Mouse (Mus musculus): ENCODE measurements around the gene Gm21698. TPM values are rescaled to one million over a fixed set of nuclear protein-coding genes. Genes with fewer than 3 reads are reported as not detected.

The Gm21698 gene
- polyA plus RNA-seq (2015; fragmentation: Nextera tagmentation; extraction: Ambion mirVana) = 0.12 and 0.31 TPM in 2 replicates

DNA sequence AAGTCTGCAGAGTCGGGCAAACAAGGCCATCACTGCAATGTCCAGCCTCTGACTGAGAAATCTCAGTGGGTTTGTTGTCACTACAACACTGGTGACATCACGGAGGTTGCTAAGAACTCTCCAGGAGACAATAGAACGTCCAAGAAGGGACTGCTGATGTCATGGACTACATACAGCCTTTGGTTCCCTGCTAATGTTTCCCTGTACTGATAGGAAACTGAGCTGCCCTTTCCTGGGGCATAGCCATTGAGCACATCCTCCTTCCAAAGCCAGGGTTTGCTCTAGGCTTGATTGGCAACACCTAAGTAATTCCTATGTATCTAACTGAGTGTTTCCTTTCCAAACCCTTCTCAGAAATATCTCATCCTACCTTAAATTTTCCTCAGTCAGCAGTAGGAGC is at the start of gene Gm21698:
Gene Gm21698 (minus strand): TSS at position 101 of the 400 bp plus-strand sequence.

DNA sequence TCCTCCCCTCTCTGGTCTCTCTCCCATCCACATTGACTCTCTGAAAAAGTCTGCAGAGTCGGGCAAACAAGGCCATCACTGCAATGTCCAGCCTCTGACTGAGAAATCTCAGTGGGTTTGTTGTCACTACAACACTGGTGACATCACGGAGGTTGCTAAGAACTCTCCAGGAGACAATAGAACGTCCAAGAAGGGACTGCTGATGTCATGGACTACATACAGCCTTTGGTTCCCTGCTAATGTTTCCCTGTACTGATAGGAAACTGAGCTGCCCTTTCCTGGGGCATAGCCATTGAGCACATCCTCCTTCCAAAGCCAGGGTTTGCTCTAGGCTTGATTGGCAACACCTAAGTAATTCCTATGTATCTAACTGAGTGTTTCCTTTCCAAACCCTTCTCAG is 34.4 kb upstream of the Gm21698 start, which contains the start of gene Gm5862:
Gene Gm5862 (minus strand): TSS at position 101 of the 400 bp plus-strand sequence.

DNA sequence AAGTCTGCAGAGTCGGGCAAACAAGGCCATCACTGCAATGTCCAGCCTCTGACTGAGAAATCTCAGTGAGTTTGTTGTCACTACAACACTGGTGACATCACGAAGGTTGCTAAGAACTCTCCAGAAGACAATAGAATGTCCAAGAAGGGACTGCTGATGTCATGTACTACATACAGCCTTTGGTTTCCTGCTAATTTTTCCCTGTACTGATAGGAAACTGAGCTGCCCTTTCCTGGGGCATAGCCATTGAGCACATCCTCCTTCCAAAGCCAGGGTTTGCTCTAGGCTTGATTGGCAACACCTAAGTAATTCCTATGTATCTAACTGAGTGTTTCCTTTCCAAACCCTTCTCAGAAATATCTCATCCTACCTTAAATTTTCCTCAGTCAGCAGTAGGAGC is 16.2 kb upstream of the Gm21698 start, which contains the start of gene Gm1979:
Gene Gm1979 (minus strand): TSS at position 101 of the 400 bp plus-strand sequence.

DNA sequence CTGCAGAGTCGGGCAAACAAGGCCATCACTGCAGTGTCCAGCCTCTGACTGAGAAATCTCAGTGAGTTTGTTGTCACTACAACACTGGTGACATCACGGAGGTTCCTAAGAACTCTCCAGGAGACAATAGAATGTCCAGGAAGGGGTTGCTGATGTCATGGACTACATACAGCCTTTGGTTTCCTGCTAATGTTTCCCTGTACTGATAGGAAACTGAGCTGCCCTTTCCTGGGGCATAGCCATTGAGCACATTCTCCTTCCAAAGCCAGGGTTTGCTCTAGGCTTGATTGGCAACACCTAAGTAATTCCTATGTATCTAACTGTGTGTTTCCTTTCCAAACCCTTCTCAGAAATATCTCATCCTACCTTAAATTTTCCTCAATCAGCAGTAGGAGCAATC is 15.9 kb downstream of the Gm21698 start, which contains the start of gene Gm21680:
Gene Gm21680 (minus strand): TSS at position 101 of the 400 bp plus-strand sequence.

GRCm38 (mm10) chr5:25954317-25954716 is 34.1 kb downstream of the Gm21698 start, which contains the start of gene Gm21671:
Gm21671 (minus strand) TSS chr5:25954417.

DNA sequence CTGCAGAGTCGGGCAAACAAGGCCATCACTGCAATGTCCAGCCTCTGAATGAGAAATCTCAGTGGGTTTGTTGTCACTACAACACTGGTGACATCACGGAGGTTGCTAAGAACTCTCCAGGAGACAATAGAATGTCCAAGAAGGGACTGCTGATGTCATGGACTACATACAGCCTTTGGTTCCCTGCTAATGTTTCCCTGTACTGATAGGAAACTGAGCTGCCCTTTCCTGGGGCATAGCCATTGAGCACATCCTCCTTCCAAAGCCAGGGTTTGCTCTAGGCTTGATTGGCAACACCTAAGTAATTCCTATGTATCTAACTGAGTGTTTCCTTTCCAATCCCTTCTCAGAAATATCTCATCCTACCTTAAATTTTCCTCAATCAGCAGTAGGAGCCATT is 46.2 kb downstream of the Gm21698 start, which contains the start of gene Gm21663:
Gene Gm21663 (minus strand): TSS at position 101 of the 400 bp plus-strand sequence.

Other genes starting within 250 kb of the Gm21698 start
- 4.6 and 9.3 TPM in 2 replicates for gene Actr3b, start 228.7 kb downstream of the Gm21698 start, polyA plus RNA-seq (2015; fragmentation: Nextera tagmentation; extraction: Ambion mirVana)
- gene Gm21663, start 46.3 kb downstream of the Gm21698 start, polyA plus RNA-seq (2015; fragmentation: Nextera tagmentation; extraction: Ambion mirVana) = 0.16 and 0.18 TPM in 2 replicates
- 0.11 and 0.23 TPM in 2 replicates for gene Gm21671, start 34.2 kb downstream of the Gm21698 start, polyA plus RNA-seq (2015; fragmentation: Nextera tagmentation; extraction: Ambion mirVana)
- 0.06 and 0.25 TPM in 2 replicates for gene Gm21680, start 16.0 kb downstream of the Gm21698 start, polyA plus RNA-seq (2015; fragmentation: Nextera tagmentation; extraction: Ambion mirVana)
- gene Gm1979, start 16.1 kb upstream of the Gm21698 start, polyA plus RNA-seq (2015; fragmentation: Nextera tagmentation; extraction: Ambion mirVana) = 0.12 and 0.17 TPM in 2 replicates
- gene Gm5862, start 34.3 kb upstream of the Gm21698 start, polyA plus RNA-seq (2015; fragmentation: Nextera tagmentation; extraction: Ambion mirVana) = 0.12 TPM in 1 of 2 replicates, not detected in the other
- 0.13 and 0.42 TPM in 2 replicates for gene Speer4a, start 50.9 kb upstream of the Gm21698 start, polyA plus RNA-seq (2015; fragmentation: Nextera tagmentation; extraction: Ambion mirVana)
- gene Gm7347, start 69.9 kb upstream of the Gm21698 start, polyA plus RNA-seq (2015; fragmentation: Nextera tagmentation; extraction: Ambion mirVana) = 0.06 and 0.27 TPM in 2 replicates
- gene Gm10471, start 100.6 kb upstream of the Gm21698 start, polyA plus RNA-seq (2015; fragmentation: Nextera tagmentation; extraction: Ambion mirVana) = 0.06 and 0.10 TPM in 2 replicates
- 0.08 TPM in 1 of 2 replicates, not detected in the other for gene 5031410I06Rik, start 116.7 kb upstream of the Gm21698 start, polyA plus RNA-seq (2015; fragmentation: Nextera tagmentation; extraction: Ambion mirVana)
- gene Gm10220, start 132.8 kb upstream of the Gm21698 start, polyA plus RNA-seq (2015; fragmentation: Nextera tagmentation; extraction: Ambion mirVana) = 0.14 and 0.30 TPM in 2 replicates